Mouse (Mus musculus): Measurements from ENCODE around the gene Myo6.

The Myo6 gene

DNA sequence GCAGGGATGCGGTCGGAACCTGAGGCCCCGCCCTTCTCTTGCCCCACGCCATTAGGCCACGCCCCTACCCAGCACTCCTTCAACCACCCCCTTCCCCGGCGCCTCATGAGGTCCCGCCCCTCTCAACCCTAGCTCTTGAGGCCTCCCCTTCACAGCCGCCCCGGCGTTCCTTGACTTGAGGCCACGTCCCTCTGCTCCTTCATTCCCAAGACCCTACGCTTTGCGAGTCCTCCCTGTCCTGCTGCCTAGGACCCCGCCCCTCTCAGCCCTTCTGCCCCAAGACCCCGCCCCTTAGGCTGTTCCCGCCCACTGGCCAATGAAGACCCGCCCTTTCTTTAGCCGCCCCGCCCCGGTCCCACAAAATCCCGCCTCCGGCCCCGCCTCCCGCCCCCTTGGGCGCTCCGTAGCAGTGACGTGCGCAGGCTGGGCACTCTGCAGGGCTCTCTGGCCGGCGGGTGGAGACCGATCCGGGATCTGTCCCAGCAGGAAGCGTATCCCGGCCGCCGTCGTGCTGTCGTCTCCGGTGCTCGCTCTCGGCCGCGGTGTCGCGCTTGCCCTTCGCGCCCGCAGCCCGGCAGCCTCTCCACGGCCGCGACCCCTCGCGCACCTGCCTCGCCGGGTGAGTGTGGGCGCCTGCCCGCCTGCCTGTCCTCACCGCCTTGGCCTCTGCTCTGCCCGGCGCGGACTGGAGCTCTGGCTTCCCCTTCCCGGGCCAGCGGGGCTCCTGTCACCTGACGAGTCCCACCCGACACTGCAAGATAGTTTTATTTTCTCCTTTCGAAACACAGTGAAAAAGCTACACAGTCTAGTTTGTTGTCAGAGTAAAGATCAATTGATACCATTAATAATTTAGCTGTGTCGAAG, at the start of gene Myo6:
Gene Myo6, plus strand, starts transcription at position 421 of the 864 bp plus-strand sequence.
- peak; percentile 94 for DNase-seq

DNA sequence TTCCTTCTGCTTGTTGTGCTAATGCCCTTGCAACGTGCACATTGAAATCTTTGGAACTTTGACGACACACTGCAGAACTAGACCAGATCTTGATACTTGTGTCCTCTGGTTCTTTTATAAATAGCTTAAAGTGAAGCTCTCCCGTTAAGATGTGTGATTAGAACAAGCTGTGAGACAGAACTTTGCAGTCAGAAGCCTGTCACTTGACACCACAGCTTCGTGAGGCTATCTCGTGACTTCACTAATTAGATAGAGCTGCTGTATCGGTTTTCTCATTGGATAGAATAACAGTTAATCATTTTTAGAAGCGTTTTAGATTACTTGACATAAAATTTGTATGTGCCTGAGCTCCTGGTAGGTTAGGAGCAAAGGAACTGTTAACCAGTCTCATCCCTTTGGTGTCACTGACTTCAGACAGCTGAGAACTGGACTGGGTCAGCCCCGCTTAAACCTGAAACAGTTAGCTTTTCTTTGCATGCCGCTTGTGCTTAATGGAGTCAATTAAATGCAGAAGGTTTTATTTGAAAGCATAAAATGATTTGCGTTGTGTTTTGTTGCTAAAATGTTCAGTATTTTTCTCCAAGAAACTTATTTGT, 18.7 kb upstream of the Myo6 start:
- DNase-seq: no peak

DNA sequence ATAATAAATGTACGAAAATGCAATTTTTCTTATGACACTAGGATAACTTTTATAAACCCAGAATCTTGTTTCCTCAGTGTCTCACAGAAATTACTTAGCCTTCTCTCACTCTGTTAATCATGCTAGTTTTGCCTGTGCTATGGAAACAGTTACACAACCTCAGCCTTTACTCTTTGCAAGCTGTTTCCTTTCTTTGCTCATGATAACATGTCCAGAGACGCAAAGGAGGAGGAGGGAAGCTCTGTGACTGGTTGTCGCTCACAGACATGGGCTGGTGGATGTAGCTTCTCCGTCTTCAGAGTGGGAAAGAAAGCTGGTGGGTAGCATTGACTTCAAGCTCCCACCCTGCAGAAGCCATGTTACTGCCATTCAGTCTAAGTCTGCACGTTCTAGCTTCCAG, 15.2 kb upstream of the Myo6 start:
- DNase-seq: no peak

DNA sequence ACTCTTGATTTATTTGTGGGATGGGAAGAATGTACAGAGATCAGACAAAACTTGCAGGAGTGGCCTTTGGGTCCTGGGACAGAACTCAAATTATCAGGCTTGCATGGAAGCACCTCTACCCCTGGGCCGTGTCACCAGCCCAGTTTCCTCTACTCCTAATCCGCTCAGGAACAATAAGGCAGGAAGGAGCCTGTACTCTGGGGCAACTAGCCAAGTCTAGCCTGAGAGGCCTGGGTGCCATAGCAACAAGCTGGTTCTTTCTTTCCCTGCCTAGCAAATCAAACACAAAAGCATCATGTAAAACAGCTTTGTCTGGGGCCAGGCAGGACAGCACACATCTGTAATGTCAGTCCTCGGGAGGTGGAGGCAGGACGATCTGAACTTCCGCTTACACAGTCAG, 9.6 kb upstream of the Myo6 start:
- no peak for DNase-seq

DNA sequence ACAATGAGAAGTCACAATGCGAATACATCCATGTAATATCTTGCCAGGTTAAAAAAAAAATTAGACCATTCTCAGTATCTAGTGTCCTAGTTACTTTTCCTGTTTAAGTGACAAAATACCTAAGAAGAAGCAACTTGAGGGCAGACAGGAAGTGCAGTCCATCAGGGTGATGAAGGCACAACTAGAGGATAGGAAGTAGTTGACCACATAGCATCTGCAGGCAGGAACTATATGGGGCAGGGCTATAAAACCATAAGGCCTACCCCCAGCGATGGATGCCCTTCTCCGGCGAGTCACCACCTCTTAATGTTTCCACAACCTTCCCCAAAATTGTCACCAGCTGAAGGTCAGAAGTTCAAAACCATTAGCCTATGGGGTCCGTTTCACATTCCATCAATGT, 8.1 kb upstream of the Myo6 start:
- no peak for DNase-seq

DNA sequence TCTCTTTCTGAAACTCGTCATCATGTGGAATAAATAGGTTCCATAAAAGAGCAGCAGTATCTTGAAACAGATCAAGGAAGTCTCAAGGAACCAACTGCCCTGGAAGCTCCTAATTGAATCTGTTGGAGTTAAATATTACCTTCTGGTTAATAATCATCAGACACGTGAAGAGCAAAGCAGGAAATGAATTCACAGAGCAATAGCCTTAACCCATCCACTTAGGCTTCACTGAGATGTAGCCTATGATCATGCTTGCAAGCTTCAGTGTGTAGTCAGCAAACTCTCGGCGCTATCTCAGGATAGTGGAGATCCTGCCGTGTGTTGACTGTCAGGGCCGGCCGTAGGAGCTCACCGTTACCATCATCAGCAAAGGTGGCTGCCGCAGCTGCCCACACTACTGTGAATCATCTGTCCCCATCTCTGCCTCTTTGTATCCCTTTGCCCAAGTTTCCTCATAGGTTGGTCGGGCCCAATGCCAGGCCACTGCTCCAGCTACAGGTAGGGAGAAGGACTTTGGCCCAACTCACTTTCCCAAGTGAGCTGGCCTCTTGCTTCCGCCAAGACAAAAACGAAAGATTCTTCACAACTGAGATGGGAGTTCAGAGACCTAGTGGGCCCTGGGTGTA, 6.9 kb upstream of the Myo6 start:
- DNase-seq: no peak

DNA sequence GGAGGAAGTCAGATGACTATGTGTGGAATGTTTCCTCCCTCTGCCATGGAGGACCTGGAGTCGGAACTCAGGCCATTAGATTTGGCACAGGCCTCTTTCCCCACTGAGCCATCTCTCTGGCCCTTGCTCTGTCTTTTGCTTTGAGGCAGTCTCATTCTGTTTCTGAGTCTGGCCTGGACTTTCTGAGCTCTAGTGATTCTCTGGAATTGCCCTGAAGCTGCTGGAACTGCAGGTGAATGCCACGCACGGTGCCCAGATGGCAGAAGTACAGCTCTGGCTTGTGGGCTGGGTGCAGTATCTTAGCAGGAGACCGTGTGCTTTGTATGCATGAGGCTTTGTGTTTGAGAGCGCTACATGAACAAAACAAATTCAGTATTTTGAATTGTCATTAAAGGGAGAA, 5.9 kb upstream of the Myo6 start:
- no peak for DNase-seq

DNA sequence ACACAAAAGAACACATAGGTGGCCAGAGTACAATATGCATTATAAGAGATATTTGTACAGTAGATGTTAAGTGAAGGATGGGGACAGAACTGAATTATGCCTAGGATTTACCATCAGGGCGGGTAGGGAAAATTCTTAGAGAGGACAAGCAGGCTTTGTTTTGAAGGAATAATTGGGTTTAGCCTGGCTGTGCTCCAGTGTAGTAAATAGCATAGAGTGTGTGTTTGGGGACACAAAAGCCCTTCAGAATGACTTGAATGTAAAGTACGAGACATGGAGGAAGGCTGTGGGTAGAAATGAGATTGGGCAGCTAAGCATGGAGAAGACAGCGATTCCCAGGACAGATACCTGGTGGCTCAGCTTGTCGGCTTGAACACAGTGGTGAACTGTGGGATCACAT, 3.4 kb upstream of the Myo6 start:
- no peak for DNase-seq

DNA sequence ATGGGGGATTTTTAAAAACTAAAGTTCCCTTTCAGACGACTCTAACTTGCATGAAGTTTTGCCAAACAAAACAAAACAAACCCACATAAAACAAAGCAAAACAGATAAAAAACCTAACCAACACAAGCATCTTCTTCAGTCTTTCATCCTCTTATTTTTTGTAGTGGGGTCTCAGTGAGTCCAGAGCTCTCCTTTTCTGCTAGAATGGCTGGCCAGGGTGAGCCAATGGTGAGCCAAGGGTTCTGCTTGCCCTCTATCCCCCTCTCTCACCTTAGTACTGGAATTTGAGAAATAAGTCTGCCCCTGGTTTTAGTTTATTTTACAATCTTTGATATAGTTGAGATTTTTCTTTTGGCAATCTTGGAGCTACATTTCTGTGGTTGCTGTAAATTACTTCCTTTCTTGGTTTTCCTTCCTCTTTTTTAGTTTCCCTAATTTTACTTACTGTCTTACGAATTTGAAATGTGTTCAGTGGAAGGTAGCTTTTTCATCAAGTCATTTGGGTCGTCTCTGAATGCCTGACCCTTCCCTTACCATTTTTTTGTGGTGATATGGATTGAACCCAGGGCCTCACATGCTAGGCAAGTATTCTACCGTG, 1.6 kb upstream of the Myo6 start:
- no peak for DNase-seq

DNA sequence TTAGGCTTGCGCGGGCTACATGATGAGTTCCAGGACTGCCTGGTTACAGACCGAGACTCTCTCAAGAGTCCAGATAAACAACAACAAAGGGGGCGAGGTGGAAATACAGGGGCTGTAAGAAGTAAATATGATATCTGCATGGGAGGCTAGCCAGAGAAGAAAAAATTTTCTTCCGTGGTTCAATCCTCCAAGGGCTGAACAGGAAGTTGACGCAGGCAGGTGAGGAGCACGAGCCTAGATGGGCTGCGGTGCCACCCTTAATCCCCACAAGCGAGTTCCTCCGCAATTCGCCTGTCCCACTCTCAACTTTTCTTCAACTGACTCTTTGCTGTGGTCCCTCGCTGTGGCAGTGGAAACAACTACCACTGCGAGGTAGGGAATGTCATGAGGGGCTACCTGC, 640 bp upstream of the Myo6 start:
- no peak for DNase-seq

DNA sequence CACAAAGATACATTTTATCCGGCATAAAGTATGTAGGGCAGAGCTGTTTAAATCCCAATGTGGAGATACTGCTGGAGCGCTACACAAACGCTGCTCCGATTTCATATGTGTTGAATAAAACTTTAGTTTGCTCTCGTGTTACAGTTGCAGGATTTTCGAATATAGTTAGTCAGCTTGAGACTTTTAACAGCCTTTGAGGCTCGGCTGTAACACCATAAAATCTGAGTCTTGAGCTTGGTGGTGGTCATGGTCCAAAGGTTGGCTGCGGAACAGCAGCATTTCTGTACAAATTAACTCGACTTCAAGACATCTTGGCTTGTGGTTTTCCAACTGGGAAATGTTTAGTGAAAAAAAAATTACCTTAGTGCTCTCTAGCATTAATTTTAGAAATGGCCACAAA, 859 bp downstream of the Myo6 start:
- DNase-seq: no peak

DNA sequence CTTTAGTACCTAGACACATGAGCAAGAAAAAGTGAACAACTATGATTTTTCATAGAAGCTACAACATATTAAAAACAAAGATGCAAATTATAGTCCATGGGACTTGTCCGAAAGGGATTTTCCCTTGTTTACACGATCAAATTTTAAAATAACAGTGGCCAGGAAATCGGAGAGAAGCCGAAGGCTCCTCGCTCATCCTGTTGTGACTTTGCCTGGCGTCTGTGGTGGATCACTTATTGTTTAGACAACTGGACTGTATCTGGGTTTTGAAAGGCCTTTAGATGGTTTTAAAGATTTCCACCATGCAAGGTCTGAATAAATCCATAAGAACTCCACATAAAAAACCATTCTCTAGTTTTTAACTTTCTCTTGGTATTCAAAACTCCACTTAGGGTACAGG, 1.6 kb downstream of the Myo6 start:
- no peak for DNase-seq

DNA sequence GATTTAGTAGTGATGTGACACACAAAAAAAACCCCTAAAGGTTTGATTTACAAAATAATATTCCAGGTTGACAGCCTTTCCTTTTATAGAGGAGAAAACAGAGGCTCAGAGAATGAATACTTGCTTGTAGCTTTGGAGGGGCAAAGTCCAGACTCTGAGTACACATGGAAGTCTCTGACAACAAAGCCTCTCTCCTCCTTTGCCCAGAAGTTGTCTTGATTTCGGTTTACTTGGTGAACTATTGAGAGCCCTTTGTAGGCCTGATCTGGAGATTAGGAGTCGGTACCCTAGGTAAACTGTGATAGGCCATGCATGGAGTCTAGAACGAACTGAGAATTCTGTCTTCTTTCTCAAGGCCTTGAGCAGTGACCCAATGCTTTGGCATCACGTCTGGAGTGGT, 2.3 kb downstream of the Myo6 start:
- no peak for DNase-seq

DNA sequence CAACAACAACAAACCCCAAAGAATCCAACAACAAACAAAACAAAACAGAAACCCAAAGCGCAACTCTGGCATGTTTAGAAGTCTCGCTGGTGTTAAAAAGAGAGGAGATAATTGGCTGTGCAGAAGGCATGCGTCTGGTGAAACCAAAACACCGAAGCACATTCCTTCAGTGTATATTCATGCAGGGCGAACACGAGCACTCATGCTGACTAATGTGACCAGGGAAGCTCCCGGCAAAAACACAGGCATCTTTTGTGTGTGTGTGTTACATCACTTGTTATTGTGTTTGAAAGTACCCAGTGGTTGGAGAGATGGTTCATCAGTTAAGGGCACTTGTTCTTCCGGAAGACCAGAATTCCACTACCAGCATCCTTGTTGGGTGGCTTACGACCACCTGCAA, 4.7 kb downstream of the Myo6 start:
- no peak for DNase-seq

DNA sequence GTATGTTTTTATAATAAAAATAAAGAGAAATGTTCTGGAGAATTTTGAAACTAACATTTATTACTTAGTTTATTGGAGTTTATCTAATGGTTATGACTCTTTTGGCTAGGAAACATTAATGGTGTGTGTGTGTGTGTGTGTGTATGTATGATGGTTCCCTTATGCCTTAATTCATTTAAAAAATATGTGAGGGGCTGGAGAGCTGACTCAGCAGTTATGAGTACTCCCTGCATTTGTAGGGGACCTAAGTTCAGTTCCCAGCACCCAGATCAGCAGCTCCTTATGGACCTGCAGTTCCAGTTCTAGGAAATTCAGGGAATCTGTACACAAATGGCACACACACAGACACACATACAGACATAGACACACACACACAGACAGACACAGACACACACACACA, 6.4 kb downstream of the Myo6 start:
- no peak for DNase-seq

DNA sequence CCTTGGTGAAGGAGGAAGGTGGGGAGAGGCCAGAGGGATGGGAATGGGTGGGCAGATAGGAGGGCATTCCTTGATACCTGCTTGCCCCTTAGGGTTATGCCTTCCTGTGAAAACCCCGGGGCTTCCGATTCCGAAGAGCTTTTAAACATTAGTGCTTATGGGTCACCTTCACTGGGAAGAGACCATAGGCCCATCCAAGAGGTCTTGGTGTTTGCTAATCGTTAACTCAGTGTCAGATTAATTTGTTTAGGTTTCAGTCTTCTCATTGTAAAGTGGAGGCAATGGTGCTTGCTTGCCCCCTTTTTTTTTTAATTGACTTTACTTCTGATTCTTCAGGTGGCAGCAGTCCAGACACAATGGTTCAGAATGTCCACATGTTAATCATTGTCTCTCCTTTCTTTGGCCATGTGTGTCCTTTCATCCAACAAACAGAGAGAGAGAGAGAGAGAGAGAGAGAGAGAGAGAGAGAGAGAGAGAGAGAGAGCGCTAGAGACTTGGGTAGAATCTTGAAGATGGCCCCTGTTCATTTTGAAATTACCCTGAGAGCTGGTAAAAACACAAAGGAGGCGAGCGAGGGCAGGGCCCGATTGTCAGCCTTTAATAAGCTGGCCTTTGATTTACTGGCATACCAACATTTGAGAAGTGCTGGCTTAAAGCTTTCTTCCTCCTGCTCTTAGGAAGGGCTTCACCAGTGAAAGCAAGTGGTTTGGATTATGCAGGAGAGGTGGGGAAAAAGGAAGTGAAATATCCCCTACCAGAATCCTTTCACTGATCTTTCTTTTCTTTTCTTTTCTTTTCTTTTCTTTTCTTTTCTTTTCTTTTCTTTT, 7.8 kb downstream of the Myo6 start:
- DNase-seq: no peak

DNA sequence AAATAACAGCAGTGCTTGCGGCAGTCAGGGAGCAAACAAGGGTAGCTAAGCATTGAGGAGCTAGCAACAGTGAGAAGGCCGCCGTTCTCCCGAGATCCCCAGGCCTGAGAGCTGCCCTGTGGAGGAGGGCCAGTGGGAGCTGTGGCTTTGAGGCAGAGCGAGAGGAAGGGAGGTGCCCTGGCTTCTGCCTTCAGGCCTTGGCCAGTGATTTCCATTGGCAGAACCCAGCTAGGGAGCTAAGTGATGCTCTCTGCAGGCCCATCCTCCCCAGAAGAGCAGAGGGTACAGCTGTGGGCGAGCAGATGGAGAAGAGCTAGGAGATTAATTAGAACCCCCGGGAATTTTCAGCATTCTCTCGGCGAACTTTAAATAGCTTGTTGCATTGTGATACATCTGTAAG, 8.8 kb downstream of the Myo6 start:
- DNase-seq: peak; percentile 64

DNA sequence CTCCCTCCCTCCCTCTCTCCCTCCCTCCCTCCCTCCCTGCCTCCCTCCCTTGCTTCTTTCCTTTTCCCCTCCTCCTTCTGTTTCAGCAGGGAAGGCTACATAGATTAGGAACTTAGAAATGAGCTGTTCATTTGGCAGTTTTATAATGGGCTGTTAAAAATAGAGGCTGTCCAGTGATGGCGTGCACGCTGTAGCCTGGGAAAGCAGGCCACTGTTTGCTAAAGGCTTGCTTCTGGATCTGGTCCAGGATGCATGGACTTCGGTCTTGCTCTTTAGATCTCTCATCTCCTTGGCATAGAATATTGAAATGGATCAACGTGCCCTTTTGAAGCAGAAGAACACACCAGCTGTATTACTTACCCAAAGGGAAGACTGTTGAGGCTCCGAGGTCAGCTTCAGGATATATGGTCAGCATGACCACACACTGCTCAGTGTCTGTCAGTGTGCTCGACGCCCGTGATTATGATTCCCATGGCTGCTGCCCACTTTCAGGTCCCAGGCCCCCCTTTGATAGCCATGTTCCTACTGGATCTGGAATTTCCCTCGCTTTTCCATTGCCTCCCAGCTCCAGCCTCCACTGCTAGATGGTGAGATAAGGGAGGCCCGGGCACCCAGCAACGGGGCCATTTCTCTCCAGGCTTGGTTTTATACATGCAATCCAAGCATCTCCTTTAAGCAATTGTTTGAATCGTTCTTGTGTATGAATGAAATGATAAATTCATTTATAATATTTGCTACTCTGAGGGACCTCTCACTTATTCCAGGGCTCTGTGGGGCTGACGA, 12.1 kb downstream of the Myo6 start:
- DNase-seq: no peak

DNA sequence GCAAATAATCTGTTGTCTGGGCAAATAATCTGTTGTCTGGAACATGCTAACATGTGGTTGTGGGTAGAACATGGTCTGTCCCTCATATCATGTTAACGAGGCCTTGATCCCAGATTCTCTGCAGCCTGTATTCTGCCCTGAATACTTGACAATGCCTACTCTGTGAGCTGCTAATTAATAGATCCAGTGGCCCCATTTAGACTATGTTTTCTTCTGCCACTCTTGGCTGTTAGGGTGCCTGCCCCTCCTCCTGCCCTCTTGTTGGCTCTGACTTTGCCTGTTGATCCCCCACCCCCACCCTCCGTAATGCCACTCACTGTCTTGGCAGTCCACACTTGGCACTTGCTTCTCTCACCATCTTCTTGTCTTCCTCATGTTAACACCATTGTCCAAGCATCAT, 13.8 kb downstream of the Myo6 start:
- DNase-seq: no peak

DNA sequence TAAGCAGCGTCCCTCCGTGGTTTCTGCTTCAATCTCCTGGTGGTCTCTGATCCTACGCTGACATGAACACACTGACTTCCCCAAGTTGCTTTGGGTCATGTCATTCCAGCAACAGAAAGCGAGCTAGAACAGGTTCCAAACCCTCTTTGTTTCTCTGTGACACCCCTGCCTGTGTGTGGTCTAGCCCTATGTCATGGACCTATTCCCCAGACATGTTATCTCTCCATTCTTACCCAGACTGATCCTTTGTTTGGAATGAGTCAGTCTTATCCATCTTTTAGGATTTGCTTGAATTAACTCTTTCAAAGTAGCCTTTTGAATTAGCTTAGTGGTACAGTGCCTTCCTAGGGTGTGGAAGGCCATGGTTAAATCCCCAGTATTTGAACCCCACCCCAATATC, 14.9 kb downstream of the Myo6 start:
- DNase-seq: no peak

DNA sequence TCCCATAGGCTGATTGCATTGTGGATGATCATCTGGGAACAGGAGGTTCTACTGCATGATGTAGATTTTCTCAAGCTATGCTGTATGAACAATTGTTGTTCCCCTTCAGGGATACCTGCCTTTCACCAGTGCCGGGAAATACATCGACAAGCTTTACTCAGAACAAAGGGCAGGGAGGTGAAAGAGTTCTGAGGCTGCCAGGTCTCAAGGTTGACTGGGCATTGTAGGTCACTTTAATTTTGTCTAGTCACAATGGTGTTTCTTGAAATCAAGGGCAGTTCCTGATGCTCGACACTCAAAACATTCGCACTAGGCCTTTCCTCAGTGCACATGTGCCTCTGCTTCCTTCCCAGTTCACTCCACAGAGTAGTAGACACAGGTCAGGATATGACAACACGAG, 15.9 kb downstream of the Myo6 start:
- no peak for DNase-seq

DNA sequence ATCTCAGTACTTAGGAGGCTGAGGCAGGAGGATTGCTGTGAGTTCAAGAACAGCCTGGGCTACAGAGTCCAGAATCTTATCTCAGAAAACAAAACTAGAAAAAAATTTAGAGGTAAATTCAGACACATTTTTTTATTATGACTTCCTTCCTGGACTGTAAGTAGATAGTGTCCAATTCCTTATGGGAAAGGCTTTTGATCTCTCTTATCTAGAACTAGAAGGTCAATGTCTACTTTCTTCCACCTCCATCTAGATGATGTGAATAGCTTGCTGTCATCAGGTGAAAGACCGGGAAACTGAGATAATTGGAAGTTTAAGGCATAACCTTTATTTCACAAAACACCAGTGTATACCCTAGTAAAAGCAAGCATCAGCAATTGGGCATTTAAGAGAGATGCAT, 16.9 kb downstream of the Myo6 start:
- no peak for DNase-seq

Measured in cerebellum, adult 9-11 months (tissue).